Mouse (Mus musculus) cortical plate, adult 2 months (tissue): ENCODE measurements at regions not wholly inside any gene's neighbourhood (a gene's known extent, or its start where the extent isn't known, plus 50 kb on each side); places are given as distances from the start of the nearest gene placed in this dataset.
A peak's percentile ranks its signal among the peaks of the same experiment; 100 is the strongest.

Experiments used
- H3K27ac ChIP-seq: fragments of 200-500 bp; 2 replicates; pipeline ENCODE4 v1.5.1; 2012; ENCODE audit warnings: low read length, control low read depth, inconsistent platforms; ENCODE audit not compliant: insufficient read depth
- H3K4me1 ChIP-seq: fragments of 200-500 bp; 2 replicates; pipeline ENCODE4 v1.6.1; 2011; ENCODE audit warnings: low read length; ENCODE audit not compliant: control insufficient read depth, insufficient read depth
- H3K4me3 ChIP-seq: fragments of 200-500 bp; 2 replicates; pipeline ENCODE4 v1.5.1; 2011; ENCODE audit warnings: mild to moderate bottlenecking, low read length, control low read depth; ENCODE audit not compliant: insufficient read depth
- CTCF ChIP-seq: fragments of 200-500 bp; IDR thresholded peaks from 2 replicates; pipeline ENCODE4 v1.5.1; 2011; ENCODE audit warnings: mild to moderate bottlenecking, control low read depth, low read length; ENCODE audit not compliant: insufficient read depth; ENCODE audit errors: extremely low read depth
- POLR2A ChIP-seq: fragments of 200-500 bp; IDR thresholded peaks from 2 replicates; pipeline ENCODE4 v1.6.1; 2011; ENCODE audit warnings: mild to moderate bottlenecking, low read length, control low read depth; ENCODE audit not compliant: insufficient read depth; ENCODE audit errors: extremely low read depth

- TF ChIP-seq CTCF (no peak), POLR2A (no peak)
- Histone ChIP-seq H3K27ac (no peak overlapping the region), H3K4me1 (no peaks in the 10 kb centered on the region), H3K4me3 (no peak overlapping the region)
Measured at GRCm38 (mm10) chr4:53226376-53226775, 66.7 kb upstream of the Abca1 start.

- no peak overlapping the region for H3K27ac ChIP-seq
- TF ChIP-seq POLR2A (no peak), CTCF (no peak)
- no peaks in the 10 kb centered on the region; the same call in 1 of the 2 replicates for H3K4me1 ChIP-seq
- no peak overlapping the region for H3K4me3 ChIP-seq
Measured at GRCm38 (mm10) chr4:53223379-53223778, 63.7 kb upstream of the Abca1 start.

- Histone ChIP-seq H3K4me1 (no peaks in the 10 kb centered on the region; the same call in 1 of the 2 replicates), H3K4me3 (no peak overlapping the region), H3K27ac (no peak overlapping the region)
- no peak for TF ChIP-seq POLR2A
- TF ChIP-seq CTCF, result no peak
Measured at GRCm38 (mm10) chr4:53220809-53221208, 61.1 kb upstream of the Abca1 start.

- no peak overlapping the region for H3K27ac ChIP-seq
- TF ChIP-seq CTCF, result no peak
- TF ChIP-seq POLR2A, result no peak
- no peak overlapping the region for H3K4me3 ChIP-seq
- H3K4me1 ChIP-seq, result no peaks in the 10 kb centered on the region; the same call in 1 of the 2 replicates
Measured at GRCm38 (mm10) chr4:53219351-53219750, 59.7 kb upstream of the Abca1 start.

GRCm38 (mm10) chr4:53218752-53219151 is 59.1 kb upstream of the Abca1 start:
- Histone ChIP-seq H3K27ac (peak overlapping the region; percentile 16; the same call in 1 of the 2 replicates), H3K4me3 (no peak overlapping the region)

GRCm38 (mm10) chr4:53218291-53218640 is 58.6 kb upstream of the Abca1 start:
- Histone ChIP-seq H3K4me3 (peak overlapping the region; percentile 41; the same call in 1 of the 2 replicates), H3K4me1 (no peaks in the 10 kb centered on the region; the same call in 1 of the 2 replicates), H3K27ac (peak overlapping the region; percentile 11; the same call in 1 of the 2 replicates)
- TF ChIP-seq POLR2A, result no peak
- no peak for TF ChIP-seq CTCF

More at GRCm38 (mm10) chr4:53218752-53219151, 59.1 kb upstream of the Abca1 start:
- no peak for TF ChIP-seq POLR2A
- TF ChIP-seq CTCF, result no peak
- no peaks in the 10 kb centered on the region; the same call in 1 of the 2 replicates for H3K4me1 ChIP-seq

- TF ChIP-seq CTCF (no peak), POLR2A (peak; percentile 51; the same call in 1 of the 2 replicates)
Measured at GRCm38 (mm10) chr4:53217608-53218290, 58.1 kb upstream of the Abca1 start.

GRCm38 (mm10) chr4:53212541-53212940 is 52.8 kb upstream of the Abca1 start:
- TF ChIP-seq POLR2A, result no peak
- no peak for TF ChIP-seq CTCF
- H3K4me1 ChIP-seq, result no peaks in the 10 kb centered on the region
- no peak overlapping the region for H3K27ac ChIP-seq
- H3K4me3 ChIP-seq, result no peak overlapping the region

More at GRCm38 (mm10) chr4:53217608-53218290, 58.1 kb upstream of the Abca1 start:
- H3K27ac ChIP-seq, result peak overlapping the region; percentile 63
- no peaks in the 10 kb centered on the region; the same call in 1 of the 2 replicates for H3K4me1 ChIP-seq
- H3K4me3 ChIP-seq, result peak overlapping the region; percentile 41

GRCm38 (mm10) chr4:53210685-53211084 is 51.0 kb upstream of the Abca1 start:
- H3K4me1 ChIP-seq, result no peaks in the 10 kb centered on the region
- no peak overlapping the region for H3K4me3 ChIP-seq
- TF ChIP-seq CTCF (no peak), POLR2A (no peak)
- no peak overlapping the region for H3K27ac ChIP-seq
